Mouse (Mus musculus): Measurements from ENCODE around the gene Samd14. TPM values are rescaled to one million over a fixed set of nuclear protein-coding genes. Genes with fewer than 3 reads are reported as not detected.

Samd14 gene
- polyA plus RNA-seq, 1 experiment, result 14.4 TPM

- Histone ChIP-seq H3K4me3 (no peak overlapping the region), H3K4me2 (ENCODE audit: low read depth) (no peak overlapping the region), H3K27me3 (ENCODE audit: control insufficient read depth, insufficient read depth, insufficient read length) (no peaks in the 10 kb centered on the region), H3K36me3 (ENCODE audit: control insufficient read depth, insufficient read depth) (no peaks in the 10 kb centered on the region), H3ac (ENCODE audit: control insufficient read depth, insufficient read length) (no peak overlapping the region), H3K79me2 (ENCODE audit: control insufficient read depth, insufficient read depth) (no peaks in the 10 kb centered on the region)
- TF ChIP-seq REST (IDR thresholded peaks at IDR 0.05; ENCODE audit: insufficient read depth, insufficient read length) (no peak), MYOD1 (IDR thresholded peaks at IDR 0.05; ENCODE audit: control insufficient read depth in 1 of 3, insufficient read length in 2 of 3, low read depth in 2 of 3) (no peak), USF1 (IDR thresholded peaks at IDR 0.05; ENCODE audit: low read depth) (no peak), MYOG (IDR thresholded peaks at IDR 0.05; ENCODE audit: control insufficient read depth in 1 of 3, insufficient read depth in 1 of 3, insufficient read length in 2 of 3, low read depth in 2 of 3) (no peak), SRF (IDR thresholded peaks at IDR 0.05; ENCODE audit: control insufficient read depth, insufficient read length, low read depth) (no peak), TCF3 (IDR thresholded peaks at IDR 0.05; ENCODE audit: insufficient read length, low read depth) (no peak), MAX (IDR thresholded peaks at IDR 0.05; ENCODE audit: low read depth) (no peak), POLR2A (IDR thresholded peaks at IDR 0.05; ENCODE audit: insufficient read length, low read depth) (no peak), TCF12 (IDR thresholded peaks at IDR 0.05; ENCODE audit: insufficient read depth, poor library complexity, severe bottlenecking) (no peak), CEBPB (IDR thresholded peaks at IDR 0.05; ENCODE audit: insufficient read depth, poor library complexity, severe bottlenecking) (no peak), POLR2AphosphoS2 (IDR thresholded peaks at IDR 0.05; ENCODE audit: insufficient read length, low read depth) (no peak), E2F4 (IDR thresholded peaks at IDR 0.05; ENCODE audit: insufficient read depth) (no peak)
These were observed 25.2 kb downstream of the Samd14 start for GRCm38 (mm10) chr11:95034902-95035301.

- H3ac ChIP-seq (ENCODE audit: control insufficient read depth, insufficient read length), result no peak overlapping the region
- H3K36me3 ChIP-seq (ENCODE audit: control insufficient read depth, insufficient read depth), result no peaks in the 10 kb centered on the region
- no peak overlapping the region for H3K4me2 ChIP-seq (ENCODE audit: low read depth)
These were observed 26.8 kb downstream of the Samd14 start for GRCm38 (mm10) chr11:95036521-95036920.

GRCm38 (mm10) chr11:95037306-95037705, 27.6 kb downstream of the Samd14 start:
- Histone ChIP-seq H3K4me2 (ENCODE audit: low read depth) (no peak overlapping the region), H3K36me3 (ENCODE audit: control insufficient read depth, insufficient read depth) (no peaks in the 10 kb centered on the region), H3K79me2 (ENCODE audit: control insufficient read depth, insufficient read depth) (no peaks in the 10 kb centered on the region), H3K4me3 (no peak overlapping the region), H3ac (ENCODE audit: control insufficient read depth, insufficient read length) (no peak overlapping the region), H3K27me3 (ENCODE audit: control insufficient read depth, insufficient read depth, insufficient read length) (no peaks in the 10 kb centered on the region)
- TF ChIP-seq SRF (IDR thresholded peaks at IDR 0.05; ENCODE audit: control insufficient read depth, insufficient read length, low read depth) (no peak), MYOD1 (IDR thresholded peaks at IDR 0.05; ENCODE audit: control insufficient read depth in 1 of 3, insufficient read length in 2 of 3, low read depth in 2 of 3) (peak in 1 of 3 experiments; percentile 5), MYOG (IDR thresholded peaks at IDR 0.05; ENCODE audit: control insufficient read depth in 1 of 3, insufficient read depth in 1 of 3, insufficient read length in 2 of 3, low read depth in 2 of 3) (peak in 1 of 3 experiments; percentile 28), MAX (IDR thresholded peaks at IDR 0.05; ENCODE audit: low read depth) (no peak), TCF3 (IDR thresholded peaks at IDR 0.05; ENCODE audit: insufficient read length, low read depth) (no peak), POLR2AphosphoS2 (IDR thresholded peaks at IDR 0.05; ENCODE audit: insufficient read length, low read depth) (no peak), E2F4 (IDR thresholded peaks at IDR 0.05; ENCODE audit: insufficient read depth) (no peak)

More at GRCm38 (mm10) chr11:95036521-95036920, 26.8 kb downstream of the Samd14 start:
- Histone ChIP-seq H3K4me3 (no peak overlapping the region), H3K27me3 (ENCODE audit: control insufficient read depth, insufficient read depth, insufficient read length) (no peaks in the 10 kb centered on the region), H3K79me2 (ENCODE audit: control insufficient read depth, insufficient read depth) (no peaks in the 10 kb centered on the region)
- TF ChIP-seq CEBPB (IDR thresholded peaks at IDR 0.05; ENCODE audit: insufficient read depth, poor library complexity, severe bottlenecking) (no peak), SRF (IDR thresholded peaks at IDR 0.05; ENCODE audit: control insufficient read depth, insufficient read length, low read depth) (no peak), POLR2A (IDR thresholded peaks at IDR 0.05; ENCODE audit: insufficient read length, low read depth) (no peak), TCF12 (IDR thresholded peaks at IDR 0.05; ENCODE audit: insufficient read depth, poor library complexity, severe bottlenecking) (no peak), E2F4 (IDR thresholded peaks at IDR 0.05; ENCODE audit: insufficient read depth) (no peak), MAX (IDR thresholded peaks at IDR 0.05; ENCODE audit: low read depth) (no peak), POLR2AphosphoS2 (IDR thresholded peaks at IDR 0.05; ENCODE audit: insufficient read length, low read depth) (no peak), MYOG (IDR thresholded peaks at IDR 0.05; ENCODE audit: control insufficient read depth in 1 of 3, insufficient read depth in 1 of 3, insufficient read length in 2 of 3, low read depth in 2 of 3) (no peak), MYOD1 (IDR thresholded peaks at IDR 0.05; ENCODE audit: control insufficient read depth in 1 of 3, insufficient read length in 2 of 3, low read depth in 2 of 3) (no peak), REST (IDR thresholded peaks at IDR 0.05; ENCODE audit: insufficient read depth, insufficient read length) (no peak), TCF3 (IDR thresholded peaks at IDR 0.05; ENCODE audit: insufficient read length, low read depth) (no peak), USF1 (IDR thresholded peaks at IDR 0.05; ENCODE audit: low read depth) (no peak)

GRCm38 (mm10) chr11:95038156-95038817, 28.6 kb downstream of the Samd14 start:
- H3K4me2 ChIP-seq (ENCODE audit: low read depth), result no peak overlapping the region
- H3ac ChIP-seq (ENCODE audit: control insufficient read depth, insufficient read length), result no peak overlapping the region
- no peaks in the 10 kb centered on the region for H3K27me3 ChIP-seq (ENCODE audit: control insufficient read depth, insufficient read depth, insufficient read length)
- H3K4me3 ChIP-seq, result no peak overlapping the region
- TF ChIP-seq CEBPB (IDR thresholded peaks at IDR 0.05; ENCODE audit: insufficient read depth, poor library complexity, severe bottlenecking), result no peak
- no peak for TF ChIP-seq MAX (IDR thresholded peaks at IDR 0.05; ENCODE audit: low read depth)
- TF ChIP-seq POLR2A (IDR thresholded peaks at IDR 0.05; ENCODE audit: insufficient read length, low read depth), result no peak
- TF ChIP-seq POLR2AphosphoS2 (IDR thresholded peaks at IDR 0.05; ENCODE audit: insufficient read length, low read depth), result no peak
- no peak for TF ChIP-seq MYOG (IDR thresholded peaks at IDR 0.05; ENCODE audit: control insufficient read depth in 1 of 3, insufficient read depth in 1 of 3, insufficient read length in 2 of 3, low read depth in 2 of 3)
- no peak for TF ChIP-seq SRF (IDR thresholded peaks at IDR 0.05; ENCODE audit: control insufficient read depth, insufficient read length, low read depth)
- no peak for TF ChIP-seq REST (IDR thresholded peaks at IDR 0.05; ENCODE audit: insufficient read depth, insufficient read length)
- no peak for TF ChIP-seq TCF3 (IDR thresholded peaks at IDR 0.05; ENCODE audit: insufficient read length, low read depth)
- no peak for TF ChIP-seq USF1 (IDR thresholded peaks at IDR 0.05; ENCODE audit: low read depth)
- TF ChIP-seq E2F4 (IDR thresholded peaks at IDR 0.05; ENCODE audit: insufficient read depth), result no peak
- no peak for TF ChIP-seq MYOD1 (IDR thresholded peaks at IDR 0.05; ENCODE audit: control insufficient read depth in 1 of 3, insufficient read length in 2 of 3, low read depth in 2 of 3)
- no peak for TF ChIP-seq TCF12 (IDR thresholded peaks at IDR 0.05; ENCODE audit: insufficient read depth, poor library complexity, severe bottlenecking)
- H3K36me3 ChIP-seq (ENCODE audit: control insufficient read depth, insufficient read depth), result no peaks in the 10 kb centered on the region
- H3K79me2 ChIP-seq (ENCODE audit: control insufficient read depth, insufficient read depth), result no peaks in the 10 kb centered on the region

Measured in myocyte (in vitro differentiated cells).